Mouse (Mus musculus) embryonic stem cell, embryonic (primary cell): Measurements from ENCODE around the gene Adat2.

ENCODE experiments used
- CTCF ChIA-PET, 4 experiments: fragments of 300-600 bp in 2 of 4; fragments of 350-600 bp in 2 of 4; sonication (Branson Sonifier 250); formaldehyde crosslinking; loops; one replicate each; lab custom pipeline; 2022; ENCODE audit warnings: inconsistent platforms in 2 of 4; lab: Charles Lee
- POLR2A ChIA-PET, 4 experiments: fragments of 300-600 bp in 2 of 4; fragments of 350-600 bp in 2 of 4; sonication (Branson Sonifier 250); formaldehyde crosslinking; loops; one replicate each; lab custom pipeline; 2022; ENCODE audit warnings: antibody characterized with exemption in 4 of 4, inconsistent platforms in 1 of 4; lab: Charles Lee

Gene Adat2

DNA sequence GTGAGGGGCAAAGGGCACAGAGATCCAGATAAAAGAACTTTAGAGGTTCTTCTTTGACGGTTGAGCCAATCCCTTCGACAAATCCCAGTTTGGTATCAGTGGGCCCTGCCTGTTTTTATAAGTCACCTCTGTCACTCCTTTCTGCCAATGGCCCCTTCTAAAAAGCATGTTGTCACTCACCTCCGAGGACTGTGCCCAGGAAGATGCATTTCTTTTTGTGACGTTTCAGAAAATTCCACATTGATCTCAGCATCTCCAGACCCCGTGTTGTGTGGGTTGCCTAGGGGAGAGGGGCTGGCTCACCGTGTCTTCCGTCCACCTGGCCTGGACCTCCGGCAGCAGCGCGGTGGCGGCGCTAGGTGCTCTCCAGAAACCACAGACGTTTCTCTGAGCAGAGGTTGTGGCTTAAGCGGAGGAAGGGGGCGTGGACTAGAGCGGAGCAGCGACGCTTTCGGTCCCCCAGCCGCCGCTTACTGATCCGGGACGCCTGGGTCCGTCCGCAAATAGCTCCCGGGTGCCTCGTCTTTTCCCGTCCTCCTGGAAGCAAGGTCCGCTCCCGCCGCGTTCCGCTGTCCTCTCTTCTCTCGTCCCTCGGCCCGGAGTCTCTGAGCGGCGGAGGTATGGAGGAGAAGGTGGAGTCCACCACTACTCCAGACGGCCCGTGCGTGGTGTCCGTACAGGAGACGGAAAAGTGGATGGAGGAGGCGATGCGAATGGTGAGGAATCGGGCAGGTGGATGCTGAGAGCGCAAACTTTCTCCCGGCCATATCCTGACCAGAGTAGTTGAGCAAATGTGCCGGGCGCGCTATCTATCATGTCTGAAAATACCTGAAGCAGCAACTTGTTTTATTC lies at the start of gene Adat2, which contains the start of gene Pex3:
TSS of gene Adat2 (plus strand) at position 249 of the 852 bp plus-strand sequence.
TSS of gene Pex3 (minus strand) at position 497 of the 852 bp plus-strand sequence.
- POLR2A ChIA-PET: interaction anchor here in 3 of 4 experiments (0.6 to 4.0 kb wide), 29 partner anchors 9 to 729 kb away, joined by 3 to 52 read pairs (median 4); partner anchors contain the start of genes Aig1 (in 1 of the 3), Hivep2 (in 1 of the 3) and Phactr2 (in 1 of the 3)
- CTCF ChIA-PET: interaction anchor here in 1 of 4 experiments (1.4 kb wide), 1 partner anchor 838 kb away, joined by 3 read pairs; no protein-coding TSS in a partner anchor

DNA sequence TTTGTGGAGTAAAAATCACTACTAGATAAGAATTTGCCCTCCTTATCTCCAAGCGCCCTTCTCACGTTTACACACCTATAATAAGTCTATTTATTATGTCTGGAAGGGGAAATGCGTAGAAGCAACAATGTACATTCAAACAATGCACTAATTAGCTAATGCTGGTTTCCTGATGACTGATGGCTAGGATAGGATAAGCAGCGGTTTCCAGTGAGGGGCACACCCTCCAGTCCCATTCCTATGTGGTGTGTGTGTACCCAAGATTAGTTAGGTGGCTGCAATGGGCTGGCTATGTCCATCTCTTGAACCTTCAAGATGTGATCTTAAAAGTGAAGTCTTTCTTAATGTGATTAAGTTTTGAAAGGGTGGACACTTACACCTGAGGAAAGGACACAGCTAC lies 30.8 kb upstream of the Adat2 start:
- POLR2A ChIA-PET: interaction anchor here in 1 of 4 experiments (0.7 kb wide), 1 partner anchor 32 kb away, joined by 3 read pairs; no protein-coding TSS in a partner anchor
- CTCF ChIA-PET: no interaction called here

- ChIA-PET CTCF (no interaction called here), POLR2A (interaction anchor here in 1 of 4 experiments (1.5 kb wide), 1 partner anchor 8 kb away, joined by 3 read pairs; no protein-coding TSS in a partner anchor)
Observed at GRCm38 (mm10) chr10:13528155-13528554, 24.5 kb upstream of the Adat2 start.

DNA sequence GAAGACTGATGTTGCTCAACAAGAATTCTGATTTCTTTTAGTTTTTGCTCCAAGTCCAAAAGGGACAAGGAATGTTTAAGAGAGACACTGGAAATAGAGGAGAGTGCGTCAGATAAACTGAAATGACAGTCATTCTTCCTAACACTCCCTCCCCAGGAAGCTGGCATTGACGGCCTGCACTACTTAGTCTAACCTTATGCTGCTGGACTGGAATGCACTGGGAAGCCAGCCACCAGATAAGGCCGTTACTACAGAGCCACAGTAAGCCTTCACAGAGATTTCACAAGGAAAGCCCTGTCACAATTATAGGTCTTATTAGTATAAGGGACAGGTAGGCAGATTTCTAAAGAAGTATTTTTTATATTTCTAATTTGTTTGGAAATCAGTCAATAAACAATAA lies 17.9 kb upstream of the Adat2 start:
- ChIA-PET CTCF (no interaction called here), POLR2A (interaction anchor here in 2 of 4 experiments (1.0 to 1.7 kb wide), 2 partner anchors 9 to 13 kb away, joined by 3 read pairs; no protein-coding TSS in a partner anchor)

GRCm38 (mm10) chr10:13536706-13537105 lies 16.0 kb upstream of the Adat2 start:
- ChIA-PET POLR2A (interaction anchor here in 3 of 4 experiments (0.6 to 2.7 kb wide), 3 partner anchors 17 to 430 kb away, joined by 3 to 11 read pairs (median 3); partner anchors contain the start of genes Adat2 (in 1 of the 3) and Pex3 (in 1 of the 3)), CTCF (no interaction called here)

DNA sequence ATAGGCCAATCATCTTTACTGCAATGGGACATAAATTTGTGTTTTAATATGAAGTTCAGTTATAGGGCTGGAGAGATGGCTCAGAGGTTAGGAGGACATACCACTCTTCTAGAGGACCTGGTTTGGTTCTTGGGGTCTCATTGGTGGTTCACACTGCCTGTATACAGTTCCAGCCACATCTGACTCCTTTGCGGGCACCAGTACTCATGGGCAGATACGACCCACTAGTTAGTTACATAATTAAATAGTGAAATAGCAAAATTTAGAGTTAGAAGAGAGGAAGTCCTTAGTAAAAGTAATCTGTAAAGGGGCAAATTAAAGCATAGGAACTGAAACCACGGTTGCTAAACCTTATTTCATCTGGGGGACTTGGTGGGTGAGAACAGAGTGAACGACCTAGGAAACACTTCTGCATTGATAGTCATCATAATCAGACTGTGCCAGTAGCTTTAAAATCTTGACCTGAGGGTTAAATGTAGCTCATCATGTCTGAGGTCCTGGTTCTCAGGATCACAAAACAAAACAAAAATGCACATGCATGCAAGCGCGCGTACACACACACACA lies 12.8 kb upstream of the Adat2 start:
- ChIA-PET POLR2A (no interaction called here), CTCF (no interaction called here)

GRCm38 (mm10) chr10:13541721-13542120 lies 11.0 kb upstream of the Adat2 start:
- ChIA-PET CTCF (no interaction called here), POLR2A (no interaction called here)

DNA sequence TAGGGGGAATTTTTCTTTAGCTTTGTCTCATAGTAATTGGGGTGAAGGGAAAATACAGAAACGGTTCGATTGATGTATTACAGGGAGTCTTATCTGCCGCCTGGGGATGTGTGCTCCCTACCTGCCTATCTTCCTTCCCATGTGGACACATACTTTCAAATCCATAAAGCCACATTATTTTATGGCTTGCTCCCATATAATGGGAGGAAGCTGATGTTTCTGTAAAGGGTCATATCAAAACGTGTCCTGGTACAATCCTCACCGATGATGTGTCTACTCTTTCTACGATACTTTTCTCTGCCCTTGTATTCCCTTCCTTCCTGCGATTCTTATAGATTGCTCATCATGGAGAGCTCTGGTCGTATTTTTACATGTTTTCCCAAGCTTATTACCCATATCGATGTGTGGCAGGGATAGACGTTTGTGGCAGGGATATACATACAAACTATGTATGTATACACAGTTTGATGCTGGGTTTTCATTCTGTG lies 848 bp downstream of the Adat2 start:
- ChIA-PET CTCF (interaction anchor here in 2 of 4 experiments (0.9 to 1.4 kb wide), 2 partner anchors 838 kb away, joined by 3 to 4 read pairs; no protein-coding TSS in a partner anchor), POLR2A (interaction anchor here (0.6 to 4.0 kb wide), 34 partner anchors 9 to 685 kb away, joined by 3 to 52 read pairs (median 5); partner anchors contain the start of genes Aig1 (in 1 of the 4), Hivep2 (in 1 of the 4) and Phactr2 (in 1 of the 4))

- ChIA-PET CTCF (interaction anchor here in 1 of 4 experiments (0.9 kb wide), 1 partner anchor 837 kb away, joined by 4 read pairs; no protein-coding TSS in a partner anchor), POLR2A (interaction anchor here (0.6 to 4.0 kb wide), 24 partner anchors 8 to 556 kb away, joined by 3 to 52 read pairs (median 4); partner anchors contain the start of gene Hivep2 (in 1 of the 4))
Observed at GRCm38 (mm10) chr10:13554316-13554715, 1.6 kb downstream of the Adat2 start.

DNA sequence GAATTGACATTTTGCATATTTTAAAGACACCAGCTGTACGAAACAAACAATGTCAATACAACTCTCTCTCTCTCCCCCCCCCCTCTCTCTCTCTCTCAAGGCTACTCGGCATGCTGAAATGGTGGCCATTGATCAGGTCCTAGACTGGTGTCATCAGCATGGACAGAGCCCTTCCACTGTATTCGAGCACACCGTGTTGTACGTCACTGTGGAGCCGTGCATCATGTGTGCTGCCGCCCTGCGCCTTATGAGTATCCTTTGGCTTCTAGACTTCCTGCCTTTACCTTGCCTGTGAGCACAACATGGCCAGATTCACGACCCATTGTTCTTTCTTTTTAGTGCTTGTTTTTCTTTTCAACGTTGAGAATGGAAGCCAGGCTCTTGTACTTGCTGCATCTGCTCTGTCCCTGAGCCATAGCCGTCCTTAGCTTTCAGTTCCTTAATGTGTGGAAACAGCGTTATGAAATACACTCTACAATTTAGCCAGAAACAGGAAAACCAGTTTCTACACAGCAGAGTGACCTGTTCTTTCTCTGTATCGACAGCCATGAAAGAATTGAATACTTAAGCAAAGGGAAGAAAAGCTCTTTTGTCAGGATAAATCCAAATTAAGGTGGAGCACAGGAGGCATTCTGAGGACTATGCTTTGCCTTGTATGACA lies 7.5 kb downstream of the Adat2 start:
- CTCF ChIA-PET: no interaction called here

GRCm38 (mm10) chr10:13564364-13565079 lies 11.8 kb downstream of the Adat2 start:
- CTCF ChIA-PET: interaction anchor here in 2 of 4 experiments (0.6 to 1.8 kb wide), 3 partner anchors 400 to 1077 kb away, joined by 3 to 5 read pairs (median 4); no protein-coding TSS in a partner anchor

More for the DNA sequence above, 7.5 kb downstream of the Adat2 start:
- POLR2A ChIA-PET: interaction anchor here in 1 of 4 experiments (0.6 to 1.9 kb wide), 2 partner anchors 9 to 11 kb away, joined by 4 read pairs; no protein-coding TSS in a partner anchor

GRCm38 (mm10) chr10:13565080-13565448 lies 12.4 kb downstream of the Adat2 start:
- CTCF ChIA-PET: interaction anchor here in 1 of 4 experiments (1.6 kb wide), 1 partner anchor 482 kb away, joined by 4 read pairs; no protein-coding TSS in a partner anchor
- POLR2A ChIA-PET: interaction anchor here (0.6 to 7.0 kb wide), 7 partner anchors 11 to 520 kb away, joined by 3 to 52 read pairs (median 4); partner anchors contain the start of genes Adat2 (in 1 of the 4), Aig1 (in 1 of the 4) and Pex3 (in 1 of the 4)

More at GRCm38 (mm10) chr10:13564364-13565079, 11.8 kb downstream of the Adat2 start:
- POLR2A ChIA-PET: interaction anchor here in 3 of 4 experiments (0.6 to 7.0 kb wide), 6 partner anchors 10 to 521 kb away, joined by 3 to 52 read pairs (median 6); partner anchors contain the start of genes Adat2 (in 1 of the 3), Aig1 (in 1 of the 3) and Pex3 (in 1 of the 3)

- CTCF ChIA-PET: interaction anchor here in 1 of 4 experiments (1.6 to 2.0 kb wide), 2 partner anchors 480 to 825 kb away, joined by 4 to 7 read pairs; no protein-coding TSS in a partner anchor
- POLR2A ChIA-PET: interaction anchor here in 2 of 4 experiments (1.0 to 7.0 kb wide), 3 partner anchors 12 to 66 kb away, joined by 4 to 52 read pairs (median 5); partner anchors contain the start of genes Adat2 (in 1 of the 2) and Pex3 (in 1 of the 2)
Observed at GRCm38 (mm10) chr10:13566393-13566792, 13.7 kb downstream of the Adat2 start.

DNA sequence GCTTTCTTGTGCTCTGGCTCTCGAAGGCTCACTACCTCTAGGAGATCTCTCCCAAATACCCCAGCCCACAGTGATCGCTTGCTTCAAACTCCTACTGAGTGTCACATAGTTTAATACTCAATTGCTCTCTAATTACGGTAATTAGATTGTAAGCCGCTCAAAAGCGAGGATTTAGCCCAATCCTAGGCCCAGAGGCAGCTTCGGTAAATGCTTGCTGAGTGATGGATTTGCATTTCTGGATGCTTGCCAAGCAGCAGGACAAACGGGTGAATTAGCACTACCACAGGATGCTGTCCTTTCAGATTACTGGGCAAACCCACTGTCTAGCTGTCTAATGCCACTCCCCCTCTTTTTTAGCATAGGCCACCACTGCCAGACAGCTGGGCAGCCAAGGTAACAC lies 17.1 kb downstream of the Adat2 start:
- CTCF ChIA-PET: no interaction called here
- POLR2A ChIA-PET: interaction anchor here in 2 of 4 experiments (0.6 to 1.4 kb wide), 2 partner anchors 10 to 27 kb away, joined by 3 to 4 read pairs; no protein-coding TSS in a partner anchor

- ChIA-PET CTCF (no interaction called here), POLR2A (interaction anchor here in 1 of 4 experiments (0.6 kb wide), 1 partner anchor 38 kb away, joined by 5 read pairs; no protein-coding TSS in a partner anchor)
Observed at GRCm38 (mm10) chr10:13570697-13571538, 18.2 kb downstream of the Adat2 start.

DNA sequence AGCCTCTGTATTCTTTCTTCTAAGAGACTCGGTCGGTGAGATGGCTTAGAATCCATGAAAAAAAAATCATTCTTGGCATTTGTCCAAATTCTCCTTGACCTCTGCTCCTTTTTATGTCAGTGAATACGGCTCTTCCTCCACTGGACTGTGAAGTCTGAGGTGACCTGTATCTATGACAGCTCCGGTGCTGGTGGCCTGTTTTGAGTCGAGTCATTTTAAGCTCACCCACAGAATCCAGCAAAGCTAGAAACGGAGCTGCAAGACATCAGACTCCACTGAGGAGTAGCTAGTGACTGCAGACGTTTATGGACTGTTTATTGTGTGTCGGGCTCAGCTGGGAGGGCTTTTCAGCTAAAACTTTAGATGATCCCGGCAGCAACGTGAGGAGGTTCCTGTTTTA lies 19.3 kb downstream of the Adat2 start:
- POLR2A ChIA-PET: interaction anchor here in 1 of 4 experiments (1.1 kb wide), 1 partner anchor 393 kb away, joined by 3 read pairs; no protein-coding TSS in a partner anchor
- CTCF ChIA-PET: no interaction called here
